Mouse (Mus musculus) retina, postnatal 7 days (tissue): ENCODE results near the gene Bche.

Experiments used
- DNase-seq: peaks from one replicate; pipeline ENCODE4 v3.0.0-alpha.2; 2012; ENCODE audit warnings: low read depth, low spot score

Bche gene

GRCm38 (mm10) chr3:73708410-73708714 is at the start of gene Bche:
TSS of gene Bche (minus strand) at chr3:73708415.
- DNase-seq: no peak

- DNase-seq: no peak
These were observed 33.8 kb upstream of the Bche start for GRCm38 (mm10) chr3:73741998-73742397.

GRCm38 (mm10) chr3:73731677-73732076 is 23.5 kb upstream of the Bche start:
- DNase-seq: peak; percentile 21

- DNase-seq: no peak
These were observed 21.3 kb upstream of the Bche start for GRCm38 (mm10) chr3:73729511-73729910.

- DNase-seq: no peak
These were observed 17.5 kb upstream of the Bche start for GRCm38 (mm10) chr3:73725711-73726110.

GRCm38 (mm10) chr3:73724869-73725268 is 16.7 kb upstream of the Bche start:
- DNase-seq: no peak

- DNase-seq: no peak
These were observed 9.5 kb upstream of the Bche start for GRCm38 (mm10) chr3:73717610-73718284.

GRCm38 (mm10) chr3:73709871-73710270 is 1.7 kb upstream of the Bche start:
- no peak for DNase-seq

GRCm38 (mm10) chr3:73707461-73708409 is 480 bp downstream of the Bche start:
- peak; percentile 23 for DNase-seq

GRCm38 (mm10) chr3:73706544-73706943 is 1.7 kb downstream of the Bche start:
- no peak for DNase-seq

GRCm38 (mm10) chr3:73698889-73699288 is 9.3 kb downstream of the Bche start:
- DNase-seq: no peak

GRCm38 (mm10) chr3:73673333-73673732 is 34.9 kb downstream of the Bche start:
- DNase-seq: no peak

- no peak for DNase-seq
These were observed 40.0 kb downstream of the Bche start for GRCm38 (mm10) chr3:73668172-73668571.

GRCm38 (mm10) chr3:73667245-73668131 is 40.7 kb downstream of the Bche start:
- no peak for DNase-seq

GRCm38 (mm10) chr3:73650281-73650680 is 57.9 kb downstream of the Bche start:
- DNase-seq: no peak

- no peak for DNase-seq
These were observed 61.2 kb downstream of the Bche start for GRCm38 (mm10) chr3:73647064-73647463.

- DNase-seq: no peak
These were observed 96.8 kb downstream of the Bche start for GRCm38 (mm10) chr3:73611421-73611820.

GRCm38 (mm10) chr3:73591757-73592533 is 116.3 kb downstream of the Bche start:
- no peak for DNase-seq
